Mouse (Mus musculus): ENCODE data around the gene Cep85l. TPM values are rescaled to one million over a fixed set of nuclear protein-coding genes. Genes with fewer than 3 reads are reported as not detected.

The Cep85l gene
- polyA plus RNA-seq, 1 experiment = 5.4 TPM

DNA sequence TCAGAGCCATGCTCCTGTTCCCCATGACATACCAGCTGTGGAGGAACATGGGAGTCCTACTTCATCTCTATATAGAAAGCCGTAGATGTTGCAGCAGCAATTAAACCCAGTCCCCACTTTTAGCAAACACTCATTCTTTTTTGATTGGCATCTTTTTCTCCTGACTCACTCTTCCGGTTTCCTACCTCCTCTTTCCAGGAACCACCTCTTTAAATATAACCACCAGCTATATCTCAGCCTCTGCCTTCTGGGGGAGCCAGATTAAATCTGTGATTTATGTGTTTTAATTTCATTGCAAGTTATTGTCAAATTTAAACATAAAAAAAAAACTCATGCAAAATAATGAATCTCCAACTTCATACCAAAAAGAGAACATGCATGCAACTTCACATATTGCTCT, 37.3 kb upstream of the Cep85l start:
- WGBS = 7% methylated on average over 2 of the region's 2 CpGs
- H3K4me3 ChIP-seq (replicated peaks; ENCODE audit: control insufficient read depth, low read depth, low read length) = no peak overlapping the region
- H3K4me1 ChIP-seq (ENCODE audit: control insufficient read depth, insufficient read depth, low read length) = peaks cover 6% of the 10 kb centered on the region; the same call in 1 of the 2 replicates
- TF ChIP-seq POLR2A (IDR thresholded peaks at IDR 0.05; ENCODE audit: borderline replicate concordance, control insufficient read depth, low read depth, low read length) = no peak
- no peak for TF ChIP-seq CTCF (IDR thresholded peaks at IDR 0.05; ENCODE audit: control insufficient read depth, insufficient read depth, low read length)
- no peak overlapping the region for H3K27ac ChIP-seq (ENCODE audit: control insufficient read depth, insufficient read depth, low read depth, low read length, poor library complexity)

DNA sequence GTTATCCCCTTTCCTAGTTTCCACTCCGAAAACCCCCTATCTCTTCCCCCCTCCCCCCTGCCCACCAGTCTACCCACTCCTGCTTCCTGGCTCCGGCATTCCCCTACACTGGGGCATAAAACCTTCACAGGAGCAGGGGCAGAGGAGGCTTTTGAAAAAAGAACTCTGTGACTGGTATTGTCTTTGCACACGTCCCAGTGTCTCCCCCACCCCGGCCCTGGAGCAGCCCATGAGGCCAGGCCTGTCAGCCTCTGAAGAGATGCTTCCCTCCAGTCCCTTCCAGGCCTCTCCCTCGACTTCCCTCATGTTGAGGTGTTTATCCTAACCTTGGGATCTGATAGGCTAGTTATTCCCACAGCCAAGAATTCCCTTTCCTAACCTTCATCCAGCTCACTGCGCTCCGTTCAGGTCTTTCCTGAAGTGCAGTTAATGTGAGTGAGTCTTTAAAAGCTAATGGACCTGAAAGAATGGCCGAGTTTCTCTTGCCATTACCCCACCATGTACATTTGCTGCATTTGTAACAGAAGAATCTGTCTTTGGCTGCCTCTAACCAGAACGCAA, 36.5 kb upstream of the Cep85l start:
- H3K4me3 ChIP-seq (replicated peaks; ENCODE audit: control insufficient read depth, low read depth, low read length) = no peak overlapping the region
- 79% methylated on average over 9 of the region's 9 CpGs for WGBS
- H3K27ac ChIP-seq (ENCODE audit: control insufficient read depth, insufficient read depth, low read depth, low read length, poor library complexity) = no peak overlapping the region
- TF ChIP-seq POLR2A (IDR thresholded peaks at IDR 0.05; ENCODE audit: borderline replicate concordance, control insufficient read depth, low read depth, low read length) (no peak), CTCF (IDR thresholded peaks at IDR 0.05; ENCODE audit: control insufficient read depth, insufficient read depth, low read length) (no peak)
- peaks cover 4% of the 10 kb centered on the region; the same call in 1 of the 2 replicates for H3K4me1 ChIP-seq (ENCODE audit: control insufficient read depth, insufficient read depth, low read length)

DNA sequence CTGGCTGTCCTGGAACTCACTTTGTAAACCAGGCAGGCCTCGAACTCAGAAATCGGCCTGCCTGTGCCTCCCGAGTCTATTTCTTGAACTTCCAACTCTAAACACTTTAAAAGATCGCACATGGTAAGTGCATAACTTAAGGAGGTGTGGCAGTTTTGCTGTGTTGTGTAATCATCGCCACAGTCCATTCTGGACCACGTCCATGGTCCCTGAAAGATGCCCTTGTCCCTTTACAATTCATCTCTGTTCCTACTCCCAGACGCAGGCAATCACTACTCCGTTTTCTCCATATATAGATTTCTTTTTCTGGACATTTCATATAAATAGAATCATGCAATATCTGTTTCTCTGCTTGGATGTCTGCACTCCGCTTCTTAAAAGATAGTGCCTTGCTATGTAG, 35.5 kb upstream of the Cep85l start:
- WGBS = 66% methylated on average over 9 of the region's 9 CpGs
- no peak overlapping the region for H3K4me3 ChIP-seq (replicated peaks; ENCODE audit: control insufficient read depth, low read depth, low read length)
- no peak overlapping the region for H3K27ac ChIP-seq (ENCODE audit: control insufficient read depth, insufficient read depth, low read depth, low read length, poor library complexity)
- peaks cover 4% of the 10 kb centered on the region; the same call in 1 of the 2 replicates for H3K4me1 ChIP-seq (ENCODE audit: control insufficient read depth, insufficient read depth, low read length)
- TF ChIP-seq POLR2A (IDR thresholded peaks at IDR 0.05; ENCODE audit: borderline replicate concordance, control insufficient read depth, low read depth, low read length) = no peak

DNA sequence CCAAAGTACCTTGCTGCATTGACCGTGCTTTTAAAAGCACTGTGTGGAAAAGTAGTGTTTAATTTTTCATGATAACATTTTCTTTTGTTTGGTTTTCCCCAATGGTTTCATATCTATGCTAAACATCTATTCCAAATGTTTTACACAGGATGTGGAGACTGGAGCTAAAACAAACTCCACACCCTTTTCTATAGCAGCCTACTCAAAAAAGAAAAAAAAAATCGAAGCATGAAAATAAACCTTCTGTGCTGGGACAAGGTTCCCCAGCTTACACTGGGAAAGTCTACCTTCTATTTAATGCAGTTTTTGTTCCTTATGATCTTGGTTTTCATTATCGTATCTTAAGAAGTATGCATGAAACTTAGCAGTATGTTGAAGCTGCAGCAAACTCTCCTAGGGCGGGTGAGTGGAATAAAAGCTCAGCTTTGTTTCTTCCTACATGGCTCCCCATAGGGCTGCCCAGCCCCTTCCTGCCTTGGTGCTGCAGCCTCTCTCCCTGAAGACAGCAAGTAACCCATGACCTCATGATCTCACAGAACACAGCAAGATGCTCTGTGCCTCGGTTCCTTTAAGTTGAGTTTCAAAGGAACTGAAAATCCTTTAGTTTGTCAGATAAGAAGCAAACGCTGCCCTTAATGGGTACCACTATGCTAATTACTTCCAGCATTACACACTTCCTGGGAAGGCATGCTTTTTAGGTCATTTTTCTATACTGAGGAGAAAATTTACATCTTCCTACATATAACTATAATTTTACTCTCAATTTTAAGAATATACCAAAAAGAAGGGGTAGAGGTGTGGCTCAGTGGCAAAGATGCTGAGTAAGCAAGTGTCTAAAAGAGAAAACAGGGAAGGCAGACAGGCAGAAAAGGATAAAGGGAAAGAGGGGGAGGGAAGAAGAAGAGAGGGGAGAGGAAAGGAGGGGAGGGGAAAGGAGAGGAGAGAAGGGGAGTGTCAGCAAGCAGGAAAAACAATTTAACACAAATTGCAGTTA, 34.6 kb upstream of the Cep85l start:
- TF ChIP-seq CTCF (IDR thresholded peaks at IDR 0.05; ENCODE audit: control insufficient read depth, insufficient read depth, low read length) = no peak
- TF ChIP-seq POLR2A (IDR thresholded peaks at IDR 0.05; ENCODE audit: borderline replicate concordance, control insufficient read depth, low read depth, low read length) = no peak
- Histone ChIP-seq H3K4me3 (replicated peaks; ENCODE audit: control insufficient read depth, low read depth, low read length) (no peak overlapping the region), H3K27ac (ENCODE audit: control insufficient read depth, insufficient read depth, low read depth, low read length, poor library complexity) (no peak overlapping the region), H3K4me1 (ENCODE audit: control insufficient read depth, insufficient read depth, low read length) (peaks cover 4% of the 10 kb centered on the region; the same call in 1 of the 2 replicates)
- 31% methylated on average over 6 of the region's 6 CpGs for WGBS

DNA sequence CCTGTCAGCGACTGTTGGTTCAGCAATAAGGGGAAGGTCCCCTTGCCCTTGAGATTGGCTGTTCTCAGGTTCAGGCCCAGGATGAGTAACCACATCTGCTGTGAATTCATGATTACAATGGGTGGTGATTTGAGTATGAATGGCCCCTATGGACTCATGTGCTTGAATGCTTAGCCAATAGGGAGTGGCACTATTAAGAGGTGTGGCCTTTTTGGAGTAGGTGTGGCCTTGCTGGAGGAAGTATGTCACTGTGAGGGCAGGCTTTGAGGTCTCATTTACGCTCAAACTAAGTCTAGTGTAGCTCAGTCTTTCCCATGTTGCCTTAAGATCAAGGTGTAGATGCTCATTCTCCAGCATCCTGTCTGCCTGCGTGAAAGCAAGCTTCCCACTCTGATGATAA, 33.2 kb upstream of the Cep85l start:
- Histone ChIP-seq H3K27ac (ENCODE audit: control insufficient read depth, insufficient read depth, low read depth, low read length, poor library complexity) (no peak overlapping the region), H3K4me1 (ENCODE audit: control insufficient read depth, insufficient read depth, low read length) (peaks cover 5% of the 10 kb centered on the region; the same call in 1 of the 2 replicates), H3K4me3 (replicated peaks; ENCODE audit: control insufficient read depth, low read depth, low read length) (no peak overlapping the region)
- TF ChIP-seq CTCF (IDR thresholded peaks at IDR 0.05; ENCODE audit: control insufficient read depth, insufficient read depth, low read length) (no peak), POLR2A (IDR thresholded peaks at IDR 0.05; ENCODE audit: borderline replicate concordance, control insufficient read depth, low read depth, low read length) (no peak)
- 85% methylated on average over 3 of the region's 3 CpGs for WGBS

GRCm38 (mm10) chr10:53412165-53412564, 32.4 kb upstream of the Cep85l start:
- TF ChIP-seq CTCF (IDR thresholded peaks at IDR 0.05; ENCODE audit: control insufficient read depth, insufficient read depth, low read length) (no peak), POLR2A (IDR thresholded peaks at IDR 0.05; ENCODE audit: borderline replicate concordance, control insufficient read depth, low read depth, low read length) (no peak)
- WGBS = 44% methylated on average over 2 of the region's 2 CpGs
- Histone ChIP-seq H3K27ac (ENCODE audit: control insufficient read depth, insufficient read depth, low read depth, low read length, poor library complexity) (no peak overlapping the region), H3K4me3 (replicated peaks; ENCODE audit: control insufficient read depth, low read depth, low read length) (no peak overlapping the region), H3K4me1 (ENCODE audit: control insufficient read depth, insufficient read depth, low read length) (peaks cover 4% of the 10 kb centered on the region; the same call in 1 of the 2 replicates)

- H3K4me1 ChIP-seq (ENCODE audit: control insufficient read depth, insufficient read depth, low read length) = peaks cover 1% of the 10 kb centered on the region; the same call in 1 of the 2 replicates
- TF ChIP-seq CTCF (IDR thresholded peaks at IDR 0.05; ENCODE audit: control insufficient read depth, insufficient read depth, low read length) (no peak), POLR2A (IDR thresholded peaks at IDR 0.05; ENCODE audit: borderline replicate concordance, control insufficient read depth, low read depth, low read length) (no peak)
- 71% methylated on average over 2 of the region's 2 CpGs for WGBS
Observed at GRCm38 (mm10) chr10:53410831-53411230, 31.1 kb upstream of the Cep85l start.

GRCm38 (mm10) chr10:53407422-53407821, 27.7 kb upstream of the Cep85l start:
- Histone ChIP-seq H3K27ac (ENCODE audit: control insufficient read depth, insufficient read depth, low read depth, low read length, poor library complexity) (no peak overlapping the region; the same call in 1 of the 2 replicates), H3K4me3 (replicated peaks; ENCODE audit: control insufficient read depth, low read depth, low read length) (no peak overlapping the region), H3K4me1 (ENCODE audit: control insufficient read depth, insufficient read depth, low read length) (peaks cover 1% of the 10 kb centered on the region; the same call in 1 of the 2 replicates)
- TF ChIP-seq POLR2A (IDR thresholded peaks at IDR 0.05; ENCODE audit: borderline replicate concordance, control insufficient read depth, low read depth, low read length) (no peak), CTCF (IDR thresholded peaks at IDR 0.05; ENCODE audit: control insufficient read depth, insufficient read depth, low read length) (no peak)
- WGBS = 50% methylated on average over 4 of the region's 4 CpGs

More at GRCm38 (mm10) chr10:53410831-53411230, 31.1 kb upstream of the Cep85l start:
- H3K4me3 ChIP-seq (replicated peaks; ENCODE audit: control insufficient read depth, low read depth, low read length) = no peak overlapping the region
- no peak overlapping the region for H3K27ac ChIP-seq (ENCODE audit: control insufficient read depth, insufficient read depth, low read depth, low read length, poor library complexity)

All from bone marrow, adult 2 months (tissue).